Comparison of ENCODE assay signal across 7 mouse cellular contexts in genomic region chr12:106474501-106475165, GRCm38 (mm10).
DNase-seq lines count a peak whose midpoint lies in the region; ATAC-seq and TF ChIP-seq lines count a peak whose summit lies in the region.

No protein-coding gene starts in this region.

- TF ChIP-seq EP300 in ES-Bruce4 (IDR thresholded peaks at IDR 0.05; ENCODE audit: insufficient read depth, low read depth, low read length), result no peak

- H3K4me1 ChIP-seq in ES-Bruce4 (ENCODE audit: control insufficient read depth, insufficient read depth, low read length), result peaks cover 6% of the 10 kb centered on the region
- H3K4me1 ChIP-seq in forebrain, postnatal 0 days (ENCODE audit: insufficient read depth), result peaks cover 13% of the 10 kb centered on the region
- H3K4me1 ChIP-seq in midbrain, embryonic 14.5 days (ENCODE audit: control insufficient read depth, insufficient read depth, low read length), result peaks cover 23% of the 10 kb centered on the region

- 21% methylated on average over 24 of the region's 24 CpGs for WGBS in forebrain, postnatal 0 days
- WGBS in midbrain, embryonic 14.5 days, result 12% methylated on average over 24 of the region's 24 CpGs

- peak overlapping the region; percentile 16; the same call in 1 of the 2 replicates for H3K4me3 ChIP-seq in ES-Bruce4 (ENCODE audit: low read depth, low read length)
- H3K4me3 ChIP-seq in forebrain, postnatal 0 days (ENCODE audit: low read depth, low read length), result no peak overlapping the region
- H3K4me3 ChIP-seq in midbrain, embryonic 14.5 days (replicated peaks; ENCODE audit: low read depth, low read length), result no peak overlapping the region

- H3K27ac ChIP-seq in ES-Bruce4 (ENCODE audit: insufficient read depth, low read length), result no peak overlapping the region
- H3K27ac ChIP-seq in forebrain, postnatal 0 days (ENCODE audit: low read depth, low read length), result peak overlapping the region; percentile 72
- H3K27ac ChIP-seq in midbrain, embryonic 14.5 days (replicated peaks; ENCODE audit: low read depth, low read length), result no peak overlapping the region

- peak; percentile 73 for DNase-seq in CD4-positive, CD25-positive, alpha-beta regulatory T cell, adult 2 months (ENCODE audit: low read depth, low spot score)
- peak; percentile 77 for DNase-seq in forebrain, postnatal 0 days
- peak; percentile 81 for DNase-seq in midbrain, embryonic 14.5 days
- DNase-seq in thymus, postnatal 36 days, result peak; percentile 31 to 33
- no peak for DNase-seq in gastrocnemius, adult 18-20 months (ENCODE audit: low spot score)
- no peak for DNase-seq in spleen, postnatal 4 days (ENCODE audit: low spot score in 2 of 2)

- no peaks in the 10 kb centered on the region for H3K9me3 ChIP-seq in ES-Bruce4 (replicated peaks; ENCODE audit: control insufficient read depth, insufficient read depth, low read length, poor library complexity, severe bottlenecking)
- no peaks in the 10 kb centered on the region for H3K9me3 ChIP-seq in forebrain, postnatal 0 days (ENCODE audit: low read length)
- no peaks in the 10 kb centered on the region for H3K9me3 ChIP-seq in midbrain, embryonic 14.5 days (ENCODE audit: control insufficient read depth, low read length)

- H3K9ac ChIP-seq in ES-Bruce4 (ENCODE audit: low read depth, poor library complexity, severe bottlenecking), result no peak overlapping the region
- H3K9ac ChIP-seq in forebrain, postnatal 0 days, result 0 out of 2 replicates have a peak overlapping the region, but pooled peaks have one; percentile 2
- H3K9ac ChIP-seq in midbrain, embryonic 14.5 days (replicated peaks; ENCODE audit: low read length), result peak overlapping the region; percentile 23; the same call in 1 of the 2 replicates

- no peak for TF ChIP-seq CTCF in ES-Bruce4 (IDR thresholded peaks at IDR 0.05; ENCODE audit: low read depth, low read length)
- TF ChIP-seq CTCF in forebrain, postnatal 0 days (IDR thresholded peaks at IDR 0.05; ENCODE audit: low read depth), result peak; percentile 52

- no peaks in the 10 kb centered on the region for H3K27me3 ChIP-seq in ES-Bruce4 (ENCODE audit: control insufficient read depth, insufficient read depth, low read length, poor library complexity, severe bottlenecking)
- H3K27me3 ChIP-seq in forebrain, postnatal 0 days (ENCODE audit: insufficient read depth, low read length), result no peaks in the 10 kb centered on the region
- peaks cover 6% of the 10 kb centered on the region; the same call in 1 of the 2 replicates for H3K27me3 ChIP-seq in midbrain, embryonic 14.5 days (ENCODE audit: control insufficient read depth, insufficient read depth, low read length)

- peak overlapping the region; percentile 35 for H3K4me2 ChIP-seq in forebrain, postnatal 0 days (ENCODE audit: low read depth)
- peak overlapping the region; percentile 49 for H3K4me2 ChIP-seq in midbrain, embryonic 14.5 days (ENCODE audit: low read length)

- no peak for TF ChIP-seq POLR2A in ES-Bruce4 (IDR thresholded peaks at IDR 0.05; ENCODE audit: insufficient read depth, low read length)

- ATAC-seq in forebrain, postnatal 0 days, result peak; percentile 67
- ATAC-seq in midbrain, embryonic 14.5 days (ENCODE audit: low FRiP score, low TSS enrichment), result no peak

- H3K36me3 ChIP-seq in ES-Bruce4 (ENCODE audit: control insufficient read depth, insufficient read depth, low read length, poor library complexity, severe bottlenecking), result no peaks in the 10 kb centered on the region
- H3K36me3 ChIP-seq in forebrain, postnatal 0 days (ENCODE audit: insufficient read depth), result no peaks in the 10 kb centered on the region
- no peaks in the 10 kb centered on the region for H3K36me3 ChIP-seq in midbrain, embryonic 14.5 days (ENCODE audit: control insufficient read depth, insufficient read depth, low read length)

Comparison
In these comparisons a context has a peak if more than half of its experiments do, and no peak if none do; other contexts are left out.
1. DNase-seq: peak in CD4-positive, CD25-positive, alpha-beta regulatory T cell, adult 2 months (single experiment), forebrain, postnatal 0 days (single experiment), midbrain, embryonic 14.5 days (single experiment) and thymus, postnatal 36 days (2 of 2); none in gastrocnemius, adult 18-20 months (single experiment) and spleen, postnatal 4 days (0 of 2).